Mouse (Mus musculus) frontal cortex, postnatal 25 days (tissue): ENCODE measurements around the gene Gcsam.

Experiments
- DNase-seq, 2 experiments: peaks; one replicate each; pipeline ENCODE4 v3.0.0; 2022; ENCODE audit warnings: low spot score in 2 of 2

Gene Gcsam

GRCm38 (mm10) chr16:45651497-45651896 lies 41.3 kb downstream of the Gcsam start:
- DNase-seq: no peak

- no peak for DNase-seq
These were observed 43.1 kb downstream of the Gcsam start for GRCm38 (mm10) chr16:45653009-45653933.

- no peak for DNase-seq
These were observed 43.8 kb downstream of the Gcsam start, which contains the start of gene BC016579 for GRCm38 (mm10) chr16:45653934-45654332. Gene BC016579, minus strand, starts transcription at chr16:45654068.

DNA sequence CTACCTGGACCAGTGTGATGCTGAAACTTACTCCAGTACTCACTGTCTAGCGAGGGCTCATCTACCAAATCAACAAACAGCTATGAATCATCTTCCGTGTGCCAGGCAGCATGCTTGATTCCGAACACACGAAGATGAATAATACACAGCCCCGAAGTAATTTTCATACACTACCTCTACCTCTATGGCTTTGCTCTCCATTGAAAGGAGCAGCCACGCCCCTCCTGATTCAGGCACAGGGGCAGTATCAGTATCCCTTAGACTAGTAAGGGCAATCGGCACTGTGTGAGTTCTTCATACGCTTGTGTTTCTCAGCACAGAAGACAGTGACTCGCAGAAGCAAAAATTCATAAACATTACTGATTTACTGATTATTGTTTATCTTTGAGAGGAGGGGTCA lies 44.3 kb downstream of the Gcsam start:
- DNase-seq: no peak

DNA sequence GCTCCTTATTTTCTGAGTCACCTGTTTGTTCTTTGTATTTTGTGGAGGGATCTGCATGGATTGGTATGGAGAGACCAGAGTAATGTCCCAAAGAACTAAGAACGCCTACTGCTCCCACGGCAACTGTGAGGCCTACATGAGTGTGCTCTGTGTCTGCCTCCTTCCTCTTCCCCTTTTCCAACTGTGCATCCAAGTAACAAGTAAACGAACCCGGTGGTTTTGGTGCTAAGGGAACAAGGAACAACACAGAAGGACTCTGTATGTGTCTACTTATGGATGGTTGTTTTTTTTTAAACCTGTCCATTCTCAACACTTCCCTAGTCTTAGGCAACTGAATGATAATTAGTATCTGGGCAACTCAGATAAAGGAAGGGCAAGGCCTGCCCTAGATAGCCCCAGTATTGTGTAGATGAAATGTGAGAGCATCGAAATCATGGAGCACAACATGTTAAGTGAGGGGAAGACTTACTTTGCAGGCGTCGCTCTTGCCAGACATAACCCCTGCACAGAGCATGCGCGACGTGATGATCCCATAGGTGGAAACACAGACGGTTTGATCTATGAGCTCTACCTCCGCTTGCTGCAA lies 47.5 kb downstream of the Gcsam start:
- DNase-seq: no peak

DNA sequence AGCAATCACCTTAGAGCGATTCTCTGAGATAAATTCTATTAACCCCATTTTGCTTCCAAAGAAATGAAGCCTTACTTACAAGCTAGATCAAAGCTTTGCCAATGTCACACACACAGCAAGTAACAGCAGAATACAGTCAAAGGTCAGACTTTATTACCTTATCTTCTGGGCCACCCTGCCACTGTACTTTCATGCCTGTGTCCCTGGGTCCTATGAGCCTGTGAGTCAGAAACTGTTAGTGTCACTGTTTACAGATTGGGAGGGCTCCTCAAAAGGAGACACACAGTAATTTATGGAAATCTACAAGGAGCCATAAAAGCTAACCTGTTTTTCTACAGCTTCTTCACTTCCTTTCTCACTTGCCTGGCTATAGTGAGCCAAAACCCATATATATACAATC lies 48.1 kb downstream of the Gcsam start:
- no peak for DNase-seq

DNA sequence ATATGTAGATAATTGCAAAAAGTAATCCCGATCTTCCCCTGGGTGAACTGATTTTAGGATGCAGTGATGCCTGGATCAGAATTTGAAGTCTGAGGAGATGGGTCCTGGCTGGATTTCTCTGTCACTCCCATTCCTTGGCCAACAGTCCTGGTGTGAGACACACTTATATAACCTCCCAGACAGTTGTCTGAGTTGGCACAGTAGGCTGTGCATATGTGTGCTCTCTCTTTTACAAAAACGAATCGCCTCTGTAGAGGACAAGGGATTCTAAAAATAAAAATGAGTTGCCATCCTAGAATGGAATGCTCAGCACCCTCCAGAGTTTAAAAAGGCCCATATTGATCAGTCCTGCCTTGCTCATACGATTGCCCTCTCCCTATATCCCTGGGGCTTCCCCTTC lies 49.4 kb downstream of the Gcsam start:
- peak in 1 of 2 experiments; percentile 20 for DNase-seq

GRCm38 (mm10) chr16:45662381-45662780 lies 52.2 kb downstream of the Gcsam start:
- no peak for DNase-seq

GRCm38 (mm10) chr16:45666136-45666535 lies 56.0 kb downstream of the Gcsam start:
- no peak for DNase-seq

GRCm38 (mm10) chr16:45668178-45668577 lies 58.0 kb downstream of the Gcsam start:
- no peak for DNase-seq

- no peak for DNase-seq
These were observed 59.8 kb downstream of the Gcsam start for GRCm38 (mm10) chr16:45670005-45670404.
